Mouse (Mus musculus): ENCODE measurements around the gene Egflam.

- TF ChIP-seq SIN3A (IDR thresholded peaks at IDR 0.05; ENCODE audit: low read length) (no peak), MXI1 (IDR thresholded peaks at IDR 0.05; ENCODE audit: low read depth, low read length) (no peak), ELF1 (IDR thresholded peaks at IDR 0.05; ENCODE audit: low read depth, low read length) (no peak), CHD1 (IDR thresholded peaks at IDR 0.05; ENCODE audit: low read depth, low read length) (no peak), SMC3 (IDR thresholded peaks at IDR 0.05; ENCODE audit: low read depth, low read length) (no peak), CTCF (conservative IDR thresholded peaks at IDR 0.05 in 1 of 2, IDR thresholded peaks at IDR 0.05 in 1 of 2; ENCODE audit: low read depth in 2 of 2, low read length in 2 of 2) (no peak), MEF2A (IDR thresholded peaks at IDR 0.05; ENCODE audit: borderline replicate concordance, low read depth, low read length) (no peak), E2F4 (IDR thresholded peaks at IDR 0.05; ENCODE audit: insufficient replicate concordance, low read depth, low read length) (no peak), ZNF384 (IDR thresholded peaks at IDR 0.05; ENCODE audit: low read depth, low read length) (no peak)
Measured at GRCm38 (mm10) chr15:7322599-7323311, 75.4 kb downstream of the Egflam start.
